Mouse (Mus musculus): ENCODE measurements around the gene Nfic. TPM values are rescaled to one million over a fixed set of nuclear protein-coding genes. Genes with fewer than 3 reads are reported as not detected.

The Nfic gene
- total RNA-seq (2021), result 10 to 100 TPM; 87.9 to 96.9 TPM

GRCm38 (mm10) chr10:81455181-81455895 lies at the start of gene Nfic:
Nfic (minus strand) TSS chr10:81455635.
- intact Hi-C loops (cut with DNase I), result loop anchor here (10.0 kb wide), 1 partner anchor 261 kb away; no protein-coding TSS in a partner anchor

DNA sequence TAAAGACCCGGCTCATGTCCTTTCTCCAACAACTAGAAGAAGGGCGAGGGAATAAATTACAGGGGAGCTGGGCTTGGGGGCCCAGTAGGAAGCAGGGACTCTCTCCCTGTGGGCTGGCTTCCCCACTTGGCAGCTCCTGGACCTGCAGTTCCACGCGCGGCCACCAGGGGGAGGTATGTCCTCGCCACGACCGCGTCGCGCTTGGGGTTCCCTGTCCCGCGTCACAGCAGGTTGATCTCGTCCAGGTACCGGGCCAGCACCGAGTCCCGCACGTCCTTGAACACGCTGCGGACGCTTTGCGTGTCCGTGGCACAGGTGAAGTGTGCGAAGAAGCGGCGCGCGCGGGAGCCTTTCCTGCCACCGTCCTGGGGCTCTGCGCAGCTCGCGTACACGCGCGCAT lies 47.2 kb upstream of the Nfic start:
- intact Hi-C loops (cut with DNase I), result loop anchor here (5.0 kb wide), 1 partner anchor 100 kb away; the partner anchor contains the start of gene Tle6
- peak; percentile 84 to 88 for DNase-seq (ENCODE audit: low spot score in 2 of 2)

More at GRCm38 (mm10) chr10:81455181-81455895, at the start of gene Nfic:
- peak in 1 of 2 experiments; percentile 3 for DNase-seq (ENCODE audit: low spot score in 2 of 2)

DNA sequence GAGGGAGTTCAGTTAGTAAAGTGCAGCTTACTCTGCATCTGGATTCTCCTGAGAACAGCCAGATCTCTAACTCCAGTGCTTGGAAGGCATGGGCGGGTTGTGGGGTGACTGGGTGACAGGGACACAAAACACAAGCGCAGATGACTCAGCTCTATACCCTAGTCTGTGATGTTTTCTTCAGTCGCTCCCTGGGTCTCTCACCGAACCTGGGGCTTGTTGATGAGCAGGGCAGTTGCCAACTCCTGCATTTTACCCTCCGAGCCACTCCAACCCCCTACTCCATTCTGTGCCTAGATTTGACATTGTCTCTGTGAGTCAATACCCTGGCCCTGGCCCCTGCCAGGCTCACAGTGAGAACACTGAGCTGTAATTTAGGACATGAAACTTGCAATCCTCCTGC lies 46.4 kb upstream of the Nfic start:
- no peak for DNase-seq (ENCODE audit: low spot score in 2 of 2)
- intact Hi-C loops (cut with DNase I), result loop anchor here (5.0 kb wide), 1 partner anchor 100 kb away; the partner anchor contains the start of gene Tle6

GRCm38 (mm10) chr10:81500032-81500431 lies 44.6 kb upstream of the Nfic start, which contains the start of gene S1pr4:
S1pr4 (minus strand) TSS chr10:81500132.
- intact Hi-C loops (cut with DNase I), result loop anchor here (5.0 kb wide), 1 partner anchor 102 kb away; the partner anchor contains the start of gene Tle6
- DNase-seq (ENCODE audit: low spot score in 2 of 2), result no peak

GRCm38 (mm10) chr10:81499250-81499901 lies 43.9 kb upstream of the Nfic start:
- no peak for DNase-seq (ENCODE audit: low spot score in 2 of 2)

GRCm38 (mm10) chr10:81498316-81499249 lies 43.1 kb upstream of the Nfic start:
- intact Hi-C loops (cut with DNase I), result no loop called here
- no peak for DNase-seq (ENCODE audit: low spot score in 2 of 2)

More at GRCm38 (mm10) chr10:81499250-81499901, 43.9 kb upstream of the Nfic start:
- intact Hi-C loops (cut with DNase I), result no loop called here

- intact Hi-C loops (cut with DNase I), result no loop called here
- DNase-seq (ENCODE audit: low spot score in 2 of 2), result no peak
Measured at GRCm38 (mm10) chr10:81497401-81498270, 42.2 kb upstream of the Nfic start.

- DNase-seq (ENCODE audit: low spot score in 2 of 2), result no peak
- intact Hi-C loops (cut with DNase I), result loop anchor here (1.0 kb wide), 1 partner anchor 48 kb away; the partner anchor contains the start of gene Gna11
Measured at GRCm38 (mm10) chr10:81496969-81497368, 41.5 kb upstream of the Nfic start.

- intact Hi-C loops (cut with DNase I), result loop anchor here (1.0 kb wide), 1 partner anchor 49 kb away; the partner anchor contains the start of gene Gna11
- DNase-seq (ENCODE audit: low spot score in 2 of 2), result peak; percentile 98 to 99
Measured at GRCm38 (mm10) chr10:81496264-81496901, 40.9 kb upstream of the Nfic start, which contains the start of gene Ncln. Ncln (minus strand) TSS chr10:81496392.

GRCm38 (mm10) chr10:81495616-81496263 lies 40.3 kb upstream of the Nfic start:
- DNase-seq (ENCODE audit: low spot score in 2 of 2), result no peak
- intact Hi-C loops (cut with DNase I), result loop anchor here (1.0 kb wide), 1 partner anchor 50 kb away; the partner anchor contains the start of gene Gna11

DNA sequence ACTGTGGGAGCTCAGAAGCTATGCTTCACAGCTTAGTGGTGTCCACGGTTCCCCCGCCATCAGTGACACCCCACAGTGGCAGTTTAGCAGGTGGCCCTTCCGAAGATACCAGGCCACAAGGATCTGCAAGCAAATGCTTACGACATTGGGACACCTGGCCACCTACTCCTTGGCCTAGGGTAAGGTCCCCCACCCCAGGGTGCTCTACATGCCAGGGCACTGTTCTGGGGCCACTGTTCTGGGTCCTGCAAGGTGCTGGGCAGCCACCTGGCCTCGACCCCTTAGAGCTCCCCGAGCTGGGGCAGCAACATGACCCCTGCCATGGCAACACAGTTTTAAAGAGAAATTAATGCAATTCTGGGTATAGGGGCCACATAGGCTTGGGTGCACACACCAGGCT lies 39.7 kb upstream of the Nfic start:
- DNase-seq (ENCODE audit: low spot score in 2 of 2), result no peak
- intact Hi-C loops (cut with DNase I), result no loop called here

DNA sequence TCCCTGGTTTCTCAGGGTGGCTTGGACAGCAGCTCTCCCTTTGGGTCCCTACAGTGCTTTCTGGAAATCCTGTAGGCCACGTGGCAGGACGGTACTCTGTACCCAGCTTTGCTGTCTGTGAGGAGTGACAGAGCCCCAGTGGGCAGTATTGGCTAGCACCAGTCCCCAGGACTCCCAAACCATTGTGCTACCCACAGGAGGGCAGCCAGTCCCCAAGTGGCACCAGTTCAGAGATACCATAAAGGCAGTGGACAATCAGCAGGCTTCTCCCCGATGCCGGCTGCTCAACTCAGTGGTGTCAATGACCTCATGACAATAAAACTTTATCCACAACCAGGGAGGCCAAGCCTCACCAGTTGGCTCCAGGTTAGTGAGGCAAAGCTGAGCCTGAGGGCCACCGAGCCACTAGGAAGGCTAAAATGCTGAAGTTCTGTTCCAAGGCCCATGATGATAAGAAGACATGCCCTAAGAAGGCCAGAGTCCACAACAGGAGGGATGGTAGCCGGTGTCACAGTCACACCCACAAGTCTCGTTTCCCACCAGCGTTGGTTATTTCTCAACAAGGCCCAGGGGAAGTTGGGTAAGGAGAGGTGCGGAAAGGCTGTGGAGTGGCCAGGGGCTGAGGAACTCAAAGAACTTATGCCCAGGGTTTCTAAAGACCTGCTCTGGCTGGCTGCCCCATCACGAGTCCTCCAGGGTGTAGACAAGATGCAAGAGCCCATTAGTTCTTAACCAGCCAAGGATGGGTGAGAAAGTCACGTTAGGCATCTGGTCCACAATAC lies 39.0 kb upstream of the Nfic start:
- DNase-seq (ENCODE audit: low spot score in 2 of 2), result no peak
- intact Hi-C loops (cut with DNase I), result no loop called here

DNA sequence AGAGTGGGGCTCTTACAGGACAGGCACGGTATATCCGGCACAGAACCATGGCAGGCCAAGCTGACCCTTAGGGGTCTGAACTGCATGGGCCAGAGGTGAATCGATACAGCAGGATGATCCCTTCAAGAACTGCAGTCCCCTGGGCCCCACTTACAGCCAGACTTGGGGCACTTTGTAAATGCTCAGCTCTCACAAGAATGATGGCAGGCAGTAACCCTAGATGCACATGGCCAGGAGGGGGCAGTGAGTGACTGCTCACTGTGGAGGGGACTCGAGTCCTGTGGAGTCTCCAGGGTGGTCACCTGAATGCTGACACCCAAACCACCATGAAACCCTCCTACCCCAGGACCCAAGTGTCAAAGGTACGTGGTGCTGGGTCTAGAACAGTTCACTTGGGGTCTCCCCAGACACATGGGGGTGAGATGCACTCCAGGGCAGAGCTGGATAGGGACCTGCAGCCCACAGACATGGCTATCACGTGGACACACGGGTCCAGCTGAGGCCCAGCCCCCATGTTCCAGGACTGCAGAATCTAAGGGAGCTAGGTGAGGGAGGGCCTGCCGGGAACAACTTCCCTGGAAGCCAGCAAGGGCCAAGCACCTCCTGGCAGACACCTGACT lies 38.3 kb upstream of the Nfic start:
- intact Hi-C loops (cut with DNase I), result no loop called here

DNA sequence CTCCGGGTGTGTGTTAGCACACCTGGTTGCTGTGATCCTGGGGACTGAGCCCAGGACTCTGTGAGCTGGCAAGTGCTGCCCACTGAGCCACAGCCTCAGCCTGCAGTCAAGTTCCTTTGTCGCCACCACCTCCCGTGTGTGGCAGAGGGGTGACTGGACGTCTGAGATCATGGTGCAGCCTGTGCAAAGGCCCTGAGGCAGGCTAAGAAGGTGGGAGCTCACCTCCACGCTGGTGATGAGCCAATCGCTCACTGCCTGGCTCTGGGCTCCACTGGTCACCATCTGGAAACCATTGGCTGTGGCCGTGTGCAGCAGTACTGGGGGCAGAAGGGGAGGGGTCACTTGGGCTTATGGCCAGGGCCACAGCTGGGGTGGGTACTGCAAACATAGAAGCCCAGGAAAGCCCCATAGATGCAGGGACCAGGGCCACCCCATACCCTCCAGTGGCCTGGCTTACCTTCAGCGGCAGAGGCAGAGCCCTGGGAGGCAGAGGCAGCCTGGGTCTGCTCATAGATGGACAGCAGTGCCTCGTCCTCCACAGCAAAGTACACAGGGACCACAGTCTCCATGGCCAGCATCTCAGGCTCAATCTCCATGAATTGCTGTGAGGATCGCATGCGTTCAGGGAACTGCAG lies 37.3 kb upstream of the Nfic start:
- DNase-seq (ENCODE audit: low spot score in 2 of 2), result no peak
- intact Hi-C loops (cut with DNase I), result no loop called here

More for the DNA sequence above, 38.3 kb upstream of the Nfic start:
- no peak for DNase-seq (ENCODE audit: low spot score in 2 of 2)

DNA sequence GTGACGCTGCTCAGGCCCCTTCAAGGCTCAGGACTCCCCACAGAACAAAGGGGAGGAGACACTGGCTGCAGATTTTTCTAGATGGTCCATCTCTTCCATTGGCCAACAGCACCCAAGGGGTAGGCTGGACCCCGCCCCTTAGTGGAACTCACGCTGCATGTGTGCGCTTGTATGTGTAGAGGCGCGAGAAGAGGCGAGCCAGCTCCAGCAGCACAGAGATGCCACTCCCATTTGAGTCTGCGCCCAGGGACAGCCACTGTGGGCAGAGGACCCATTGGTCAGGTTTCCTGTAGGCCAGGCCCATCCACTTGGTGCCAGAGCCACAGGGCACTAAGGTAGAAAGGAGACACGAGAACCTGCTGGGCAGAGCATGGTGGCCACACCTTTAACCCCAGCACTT lies 35.6 kb upstream of the Nfic start:
- intact Hi-C loops (cut with DNase I), result no loop called here
- no peak for DNase-seq (ENCODE audit: low spot score in 2 of 2)

DNA sequence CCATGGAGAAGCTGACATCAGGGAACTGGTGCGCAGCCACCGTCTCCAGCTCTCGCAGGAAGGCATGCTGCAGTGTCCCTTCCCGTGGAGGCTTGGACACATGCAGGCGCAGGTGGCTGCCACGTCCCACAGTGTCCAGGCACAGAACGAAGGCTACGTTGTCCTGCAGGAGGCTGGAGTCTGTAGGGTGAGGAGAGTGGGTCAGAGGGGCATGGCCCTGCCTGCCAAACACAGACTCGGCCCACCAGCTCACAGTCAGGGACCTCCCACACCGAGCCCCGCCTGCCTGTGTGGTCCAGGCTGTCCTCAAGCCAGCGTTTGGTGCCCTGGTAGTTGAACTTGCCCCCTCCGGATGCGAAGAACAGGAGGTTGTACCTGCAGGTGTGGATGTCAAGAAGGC lies 34.5 kb upstream of the Nfic start:
- intact Hi-C loops (cut with DNase I), result no loop called here
- no peak for DNase-seq (ENCODE audit: low spot score in 2 of 2)
